Mouse (Mus musculus): ENCODE measurements around the gene Gm10376. TPM values are rescaled to one million over a fixed set of nuclear protein-coding genes. Genes with fewer than 3 reads are reported as not detected.
"Not testable (repeated sequence)": the region's sequence is repeated elsewhere in the genome, so short reads cannot be mapped to it uniquely, and the experiment has no call there.

The Gm10376 gene
- total RNA-seq (2014; rRNA removed) (not detected in 2 replicates), polyA plus RNA-seq (2015; fragmentation: Nextera tagmentation; extraction: Ambion mirVana) (not detected in 2 replicates)

- not testable (repeated sequence) for H3K27me3 ChIP-seq (ENCODE audit: insufficient read depth, low read length); H3K4me2 ChIP-seq (ENCODE audit: low read depth); H3K36me3 ChIP-seq (ENCODE audit: insufficient read depth); DNase-seq; H3K9ac ChIP-seq; H3K9me3 ChIP-seq (ENCODE audit: low read length); H3K27ac ChIP-seq (ENCODE audit: low read depth, low read length); H3K4me1 ChIP-seq (ENCODE audit: insufficient read depth); ATAC-seq; H3K4me3 ChIP-seq (ENCODE audit: low read depth, low read length)
Measured at GRCm38 (mm10) chr14:43015528-43015927, at the start of gene Gm10376. Gene Gm10376, minus strand, starts transcription at chr14:43015628.

DNA sequence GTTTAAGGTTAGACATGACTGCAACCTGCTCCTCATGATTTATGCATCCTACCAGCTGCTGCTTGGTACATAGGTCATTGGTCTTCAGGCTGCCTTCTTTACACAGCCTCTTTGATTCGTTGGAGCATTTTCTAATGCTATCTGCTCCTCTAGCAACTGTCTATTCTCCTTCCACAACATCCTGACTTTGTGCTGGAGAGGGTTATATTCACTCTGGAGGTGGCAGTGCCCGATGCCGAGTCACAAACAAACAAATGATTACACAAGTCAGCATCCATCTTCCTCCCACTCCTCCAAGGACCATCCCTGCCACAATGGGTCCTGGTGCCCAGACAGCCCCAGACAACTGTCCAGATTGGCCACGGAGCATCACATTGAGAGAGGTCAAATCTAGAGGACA is 44.8 kb upstream of the Gm10376 start:
- 66% methylated on average over 4 of the region's 4 CpGs for WGBS
- H3K36me3 ChIP-seq (ENCODE audit: insufficient read depth); H3K4me1 ChIP-seq (ENCODE audit: insufficient read depth); ATAC-seq; H3K27me3 ChIP-seq (ENCODE audit: insufficient read depth, low read length); DNase-seq; H3K4me3 ChIP-seq (ENCODE audit: low read depth, low read length); H3K27ac ChIP-seq (ENCODE audit: low read depth, low read length); H3K9me3 ChIP-seq (ENCODE audit: low read length); H3K9ac ChIP-seq; H3K4me2 ChIP-seq (ENCODE audit: low read depth): not testable (repeated sequence)

DNA sequence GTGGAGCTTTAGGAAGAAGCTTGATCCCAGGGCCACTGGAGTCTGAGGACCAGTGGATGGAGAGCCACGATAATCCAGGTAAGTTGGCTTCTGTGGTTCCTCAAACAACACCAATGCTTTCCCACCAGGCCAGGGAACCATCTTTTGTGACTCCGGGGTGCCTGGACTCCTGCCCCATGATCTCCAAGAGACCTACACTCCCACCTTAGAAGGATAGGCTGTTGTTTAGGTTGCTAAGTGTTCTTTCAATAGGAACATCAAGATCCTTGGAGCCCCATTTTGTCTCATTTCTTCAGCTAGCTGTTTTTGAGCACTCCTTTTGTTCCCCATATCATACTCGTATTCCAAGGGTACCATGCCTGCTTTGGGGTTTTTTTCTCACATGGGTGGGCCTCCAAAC is 42.6 kb upstream of the Gm10376 start:
- not testable (repeated sequence) for H3K27me3 ChIP-seq (ENCODE audit: insufficient read depth, low read length); H3K27ac ChIP-seq (ENCODE audit: low read depth, low read length); H3K36me3 ChIP-seq (ENCODE audit: insufficient read depth); DNase-seq; H3K4me2 ChIP-seq (ENCODE audit: low read depth); H3K4me1 ChIP-seq (ENCODE audit: insufficient read depth); H3K9me3 ChIP-seq (ENCODE audit: low read length); H3K9ac ChIP-seq; ATAC-seq; H3K4me3 ChIP-seq (ENCODE audit: low read depth, low read length)
- 84% methylated on average over 3 of the region's 3 CpGs for WGBS

GRCm38 (mm10) chr14:42993524-42993923 is 21.9 kb downstream of the Gm10376 start, which contains the start of gene Gm8082:
Gene Gm8082, minus strand, starts transcription at chr14:42993624.
- H3K27me3 ChIP-seq (ENCODE audit: insufficient read depth, low read length); H3K4me1 ChIP-seq (ENCODE audit: insufficient read depth); H3K36me3 ChIP-seq (ENCODE audit: insufficient read depth); H3K4me3 ChIP-seq (ENCODE audit: low read depth, low read length); H3K9me3 ChIP-seq (ENCODE audit: low read length); H3K4me2 ChIP-seq (ENCODE audit: low read depth); H3K27ac ChIP-seq (ENCODE audit: low read depth, low read length); ATAC-seq; DNase-seq; H3K9ac ChIP-seq: not testable (repeated sequence)
- no CpG with 5 or more reads among the region's 1 CpGs for WGBS

Other genes with a start within 250 kb of the Gm10376 start
- not detected in 2 replicates for gene Gm3015, start 246.8 kb downstream of the Gm10376 start, total RNA-seq (2014; rRNA removed)
- gene Gm3015, start 246.8 kb downstream of the Gm10376 start, polyA plus RNA-seq (2015; fragmentation: Nextera tagmentation; extraction: Ambion mirVana) = not detected in 2 replicates
- not detected in 2 replicates for gene Gm10377, start 217.6 kb downstream of the Gm10376 start, total RNA-seq (2014; rRNA removed)
- not detected in 2 replicates for gene Gm10377, start 217.6 kb downstream of the Gm10376 start, polyA plus RNA-seq (2015; fragmentation: Nextera tagmentation; extraction: Ambion mirVana)
- not detected in 2 replicates for gene Gm21977, start 162.2 kb downstream of the Gm10376 start, total RNA-seq (2014; rRNA removed)
- not detected in 2 replicates for gene Gm21977, start 162.2 kb downstream of the Gm10376 start, polyA plus RNA-seq (2015; fragmentation: Nextera tagmentation; extraction: Ambion mirVana)
- gene Gm8082, start 22.0 kb downstream of the Gm10376 start, total RNA-seq (2014; rRNA removed) = not detected in 2 replicates
- not detected in 2 replicates for gene Gm8082, start 22.0 kb downstream of the Gm10376 start, polyA plus RNA-seq (2015; fragmentation: Nextera tagmentation; extraction: Ambion mirVana)
- not detected in 2 replicates for gene Gm8094, start 61.0 kb upstream of the Gm10376 start, total RNA-seq (2014; rRNA removed)
- not detected in 2 replicates for gene Gm8094, start 61.0 kb upstream of the Gm10376 start, polyA plus RNA-seq (2015; fragmentation: Nextera tagmentation; extraction: Ambion mirVana)
- gene Gm8104, start 85.0 kb upstream of the Gm10376 start, total RNA-seq (2014; rRNA removed) = 0.10 and 0.46 TPM in 2 replicates
- gene Gm8104, start 85.0 kb upstream of the Gm10376 start, polyA plus RNA-seq (2015; fragmentation: Nextera tagmentation; extraction: Ambion mirVana) = 0.08 TPM in 1 of 2 replicates, not detected in the other
- gene Gm7233, start 164.2 kb upstream of the Gm10376 start, total RNA-seq (2014; rRNA removed) = not detected in 2 replicates
- not detected in 2 replicates for gene Gm7233, start 164.2 kb upstream of the Gm10376 start, polyA plus RNA-seq (2015; fragmentation: Nextera tagmentation; extraction: Ambion mirVana)
- gene Gm8122, start 219.7 kb upstream of the Gm10376 start, total RNA-seq (2014; rRNA removed) = not detected in 2 replicates
- gene Gm8122, start 219.7 kb upstream of the Gm10376 start, polyA plus RNA-seq (2015; fragmentation: Nextera tagmentation; extraction: Ambion mirVana) = not detected in 2 replicates
- not detected in 2 replicates for gene Gm8126, start 243.0 kb upstream of the Gm10376 start, total RNA-seq (2014; rRNA removed)
- not detected in 2 replicates for gene Gm8126, start 243.0 kb upstream of the Gm10376 start, polyA plus RNA-seq (2015; fragmentation: Nextera tagmentation; extraction: Ambion mirVana)

Measured in forebrain, postnatal 0 days (tissue).